Mouse (Mus musculus): ENCODE results near the gene Bptf.
"Not testable (repeated sequence)": the region's sequence is repeated elsewhere in the genome, so short reads cannot be mapped to it uniquely, and the experiment has no call there.

Gene Bptf

GRCm38 (mm10) chr11:106985979-106986604 is 145.8 kb downstream of the Bptf start:
- not testable (repeated sequence) for DNase-seq (ENCODE audit: low spot score)

Measured in layer of hippocampus, adult 11-12 months (tissue).